Mouse (Mus musculus): ENCODE measurements around the gene Mcam.

DNA sequence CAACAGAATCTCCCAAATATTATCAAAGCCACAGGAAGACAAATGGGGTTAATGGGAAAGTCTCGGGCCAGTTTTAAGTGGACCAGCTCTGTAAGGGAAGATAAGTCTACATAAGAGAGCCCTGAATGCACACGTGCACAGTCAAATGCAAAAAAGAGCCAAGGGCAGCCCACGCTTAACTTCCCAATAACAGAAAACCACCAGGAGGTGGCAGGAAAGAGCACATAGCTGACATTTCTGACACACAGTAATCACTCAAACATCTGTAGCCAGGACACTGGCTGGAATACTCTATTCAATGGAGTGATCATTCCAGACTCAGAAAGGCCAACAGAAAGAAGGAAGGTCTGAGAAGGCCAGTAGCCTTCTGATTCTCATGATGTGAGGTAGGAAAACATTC lies 13.0 kb downstream of the Mcam start:
- no peak for TF ChIP-seq POLR2A (IDR thresholded peaks at IDR 0.05; ENCODE audit: low read depth, low read length)
- no peak for TF ChIP-seq CTCF (IDR thresholded peaks at IDR 0.05; ENCODE audit: extremely low read depth, insufficient read depth, insufficient read length, insufficient replicate concordance)

All from spleen, adult 2 months (tissue).